ENCODE assay signal across 21 mouse cellular contexts in the genomic region with DNA sequence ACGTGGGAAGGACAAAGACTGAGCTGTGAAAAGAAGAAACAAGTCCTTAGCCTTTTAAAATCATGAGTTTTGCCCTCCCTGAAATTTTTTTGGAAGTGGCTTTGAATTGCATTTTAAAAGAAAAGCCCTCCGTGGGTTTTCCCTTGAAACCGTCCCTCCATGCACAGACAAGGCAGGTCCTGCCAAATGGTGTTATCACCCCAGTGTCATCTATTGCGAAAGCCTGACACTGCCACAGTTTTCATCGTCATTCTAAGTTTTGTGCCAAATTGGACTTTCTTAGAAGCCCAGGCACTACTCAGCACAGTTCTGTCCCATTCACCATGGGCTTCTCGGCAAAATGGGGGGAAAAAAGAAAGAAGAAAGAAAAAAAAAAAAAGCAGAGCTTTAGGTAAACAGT. TPM values are rescaled to one million over a fixed set of nuclear protein-coding genes. Genes with fewer than 3 reads are reported as not detected.
DNase-seq lines count a peak whose midpoint lies in the region; ATAC-seq and TF ChIP-seq lines count a peak whose summit lies in the region.
"Had no signal": no experiment of that assay in that cellular context is flagged by ENCODE, and none has a peak within 500 bp of the region (broad histone marks: within the 10 kb centered on the region; RNA-seq: fewer than 3 reads in every experiment).

No protein-coding gene starts in this region.

- no peak for ATAC-seq in heart, postnatal 0 days (ENCODE audit: insufficient read depth, low read depth)
- ATAC-seq in heart, embryonic 11.5 days (replicated peaks; ENCODE audit: insufficient number of reproducible peaks, low FRiP score, low TSS enrichment) = no peak
- peak; percentile 49; the same call in 1 of the 2 replicates for ATAC-seq in lung, embryonic 15.5 days (ENCODE audit: borderline replicate concordance, extremely low read depth, low FRiP score, low TSS enrichment)
- no peak for ATAC-seq in stomach, embryonic 16.5 days (ENCODE audit: insufficient read depth, low FRiP score)
- ATAC-seq: hindbrain, embryonic 16.5 days; midbrain, embryonic 13.5 days had no signal

- no peak for DNase-seq in heart, postnatal 0 days (ENCODE audit: low spot score)
- DNase-seq in lung, postnatal 4 days = no peak
- peak; percentile 47 for DNase-seq in adipocyte (ENCODE audit: low spot score)
- no peak for DNase-seq in MN1 (ENCODE audit: low spot score)
- DNase-seq: cerebellum, adult 11-12 months; cerebellum, postnatal 36 days; gastrocnemius, postnatal 10 days; heart, postnatal 10 days; kidney, adult 18-20 months; lung, postnatal 36 days; right cerebral cortex, adult 18-20 months; spleen, adult 18-20 months; thymus, adult 2 months had no signal

- H3K4me3 ChIP-seq in heart, postnatal 0 days (ENCODE audit: low read depth, low read length) = peak overlapping the region; percentile 16; the same call in 1 of the 2 replicates
- H3K4me3 ChIP-seq in heart, embryonic 11.5 days (ENCODE audit: low read depth, low read length) = no peak overlapping the region
- H3K4me3 ChIP-seq in lung, embryonic 15.5 days = peak overlapping the region; percentile 19
- peak overlapping the region; percentile 5; the same call in 1 of the 2 replicates for H3K4me3 ChIP-seq in stomach, embryonic 16.5 days (replicated peaks; ENCODE audit: low read length)
- H3K4me3 ChIP-seq: embryonic facial prominence, embryonic 12.5 days; limb, embryonic 10.5 days; midbrain, embryonic 13.5 days had no signal

- no peak overlapping the region for H3K27ac ChIP-seq in heart, postnatal 0 days (ENCODE audit: low read depth)
- no peak overlapping the region for H3K27ac ChIP-seq in heart, embryonic 11.5 days (ENCODE audit: low read depth, low read length)
- H3K27ac ChIP-seq in lung, embryonic 15.5 days = no peak overlapping the region
- H3K27ac ChIP-seq in stomach, embryonic 16.5 days (ENCODE audit: low read length) = no peak overlapping the region
- H3K27ac ChIP-seq: embryonic facial prominence, embryonic 12.5 days; limb, embryonic 10.5 days; midbrain, embryonic 13.5 days had no signal

- no peak for TF ChIP-seq EP300 in heart, postnatal 0 days (IDR thresholded peaks at IDR 0.05; ENCODE audit: low read depth)

- no peaks in the 10 kb centered on the region for H3K9me3 ChIP-seq in heart, postnatal 0 days (replicated peaks; ENCODE audit: control insufficient read depth, low read length)
- H3K9me3 ChIP-seq in heart, embryonic 11.5 days (replicated peaks; ENCODE audit: control insufficient read depth, low read length) = no peaks in the 10 kb centered on the region
- no peaks in the 10 kb centered on the region for H3K9me3 ChIP-seq in lung, embryonic 15.5 days
- H3K9me3 ChIP-seq in stomach, embryonic 16.5 days (replicated peaks; ENCODE audit: control insufficient read depth, low read length) = no peaks in the 10 kb centered on the region
- H3K9me3 ChIP-seq: embryonic facial prominence, embryonic 12.5 days; limb, embryonic 10.5 days; midbrain, embryonic 13.5 days had no signal

- H3K4me1 ChIP-seq in heart, postnatal 0 days (ENCODE audit: control insufficient read depth, insufficient read depth) = no peaks in the 10 kb centered on the region; the same call in 1 of the 2 replicates
- no peaks in the 10 kb centered on the region for H3K4me1 ChIP-seq in heart, embryonic 11.5 days (ENCODE audit: control insufficient read depth, insufficient read depth, low read length)
- peaks cover 6% of the 10 kb centered on the region for H3K4me1 ChIP-seq in lung, embryonic 15.5 days
- H3K4me1 ChIP-seq in stomach, embryonic 16.5 days (ENCODE audit: control insufficient read depth, insufficient read depth, low read length) = no peaks in the 10 kb centered on the region
- H3K4me1 ChIP-seq: embryonic facial prominence, embryonic 12.5 days; limb, embryonic 10.5 days; midbrain, embryonic 13.5 days had no signal

- 0 out of 2 replicates have a peak overlapping the region, but pooled peaks have one; percentile 13 for H3K4me2 ChIP-seq in heart, postnatal 0 days (ENCODE audit: low read depth, low read length)
- no peak overlapping the region for H3K4me2 ChIP-seq in heart, embryonic 11.5 days
- H3K4me2 ChIP-seq in lung, embryonic 15.5 days = peak overlapping the region; percentile 42
- peak overlapping the region; percentile 40 for H3K4me2 ChIP-seq in stomach, embryonic 16.5 days (ENCODE audit: low read depth, low read length)
- H3K4me2 ChIP-seq: embryonic facial prominence, embryonic 12.5 days; midbrain, embryonic 13.5 days had no signal

- no peaks in the 10 kb centered on the region for H3K36me3 ChIP-seq in heart, postnatal 0 days (replicated peaks; ENCODE audit: control insufficient read depth, insufficient read depth, low read length)
- H3K36me3 ChIP-seq in heart, embryonic 11.5 days (ENCODE audit: control insufficient read depth, insufficient read depth, low read length) = 0 out of 2 replicates have a peak, but pooled peaks cover 4% of the 10 kb centered on the region
- H3K36me3 ChIP-seq in lung, embryonic 15.5 days = no peaks in the 10 kb centered on the region
- H3K36me3 ChIP-seq in stomach, embryonic 16.5 days (ENCODE audit: control insufficient read depth, insufficient read depth, low read length) = no peaks in the 10 kb centered on the region

- no peak overlapping the region for H3K9ac ChIP-seq in heart, postnatal 0 days (replicated peaks; ENCODE audit: low read depth, low read length)
- no peak overlapping the region for H3K9ac ChIP-seq in heart, embryonic 11.5 days (ENCODE audit: low read depth, low read length)
- no peak overlapping the region for H3K9ac ChIP-seq in lung, embryonic 15.5 days
- no peak overlapping the region for H3K9ac ChIP-seq in stomach, embryonic 16.5 days (ENCODE audit: low read length)
- H3K9ac ChIP-seq: embryonic facial prominence, embryonic 12.5 days; midbrain, embryonic 13.5 days had no signal

- no peak for TF ChIP-seq CTCF in heart, postnatal 0 days (IDR thresholded peaks at IDR 0.05; ENCODE audit: low read depth)

- no peaks in the 10 kb centered on the region for H3K27me3 ChIP-seq in heart, postnatal 0 days (ENCODE audit: control insufficient read depth, insufficient read depth, low read length)
- no peaks in the 10 kb centered on the region for H3K27me3 ChIP-seq in heart, embryonic 11.5 days (ENCODE audit: control insufficient read depth, insufficient read depth, low read length)
- H3K27me3 ChIP-seq in lung, embryonic 15.5 days = no peaks in the 10 kb centered on the region
- no peaks in the 10 kb centered on the region for H3K27me3 ChIP-seq in stomach, embryonic 16.5 days (ENCODE audit: control insufficient read depth, insufficient read depth, low read length)
- H3K27me3 ChIP-seq: embryonic facial prominence, embryonic 12.5 days; midbrain, embryonic 13.5 days had no signal

- WGBS in heart, postnatal 0 days = 64% methylated on average over 6 of the region's 6 CpGs
- WGBS in heart, embryonic 11.5 days (ENCODE audit: insufficient replicate concordance) = 72% methylated on average over 6 of the region's 6 CpGs
- WGBS in lung, embryonic 15.5 days = 31% methylated on average over 6 of the region's 6 CpGs
- WGBS in stomach, embryonic 16.5 days = 44% methylated on average over 6 of the region's 6 CpGs

RNA-seq across cellular contexts. Expression of a gene that starts 11.9 kb away (rescaled TPM):
- 1.9 and 2.2 TPM in 2 replicates for total RNA-seq in heart, postnatal 0 days (2014; rRNA removed; ENCODE audit: low replicate concordance)
- polyA plus RNA-seq in heart, postnatal 0 days (2015; fragmentation: Nextera tagmentation; extraction: Ambion mirVana) = 1.5 and 1.6 TPM in 2 replicates
- polyA plus RNA-seq in heart, embryonic 11.5 days (2014; fragmentation: Nextera tagmentation; extraction: Ambion mirVana) = 2.0 and 2.9 TPM in 2 replicates
- 3.6 and 4.1 TPM in 2 replicates for polyA plus RNA-seq in lung, embryonic 15.5 days (2015; fragmentation: Nextera tagmentation; extraction: Ambion mirVana)
- polyA plus RNA-seq in stomach, embryonic 16.5 days (2015; fragmentation: Nextera tagmentation; extraction: Ambion mirVana) = 2.5 and 2.8 TPM in 2 replicates

RNA-seq across cellular contexts. Expression of a gene that starts 45.0 kb away (rescaled TPM):
- total RNA-seq in heart, postnatal 0 days (2014; rRNA removed; ENCODE audit: low replicate concordance) = not detected in 2 replicates
- 0.47 and 0.51 TPM in 2 replicates for polyA plus RNA-seq in heart, postnatal 0 days (2015; fragmentation: Nextera tagmentation; extraction: Ambion mirVana)
- 0.50 and 1.2 TPM in 2 replicates for polyA plus RNA-seq in heart, embryonic 11.5 days (2014; fragmentation: Nextera tagmentation; extraction: Ambion mirVana)
- polyA plus RNA-seq in lung, embryonic 15.5 days (2015; fragmentation: Nextera tagmentation; extraction: Ambion mirVana) = 1.2 and 1.6 TPM in 2 replicates
- 0.77 and 0.81 TPM in 2 replicates for polyA plus RNA-seq in stomach, embryonic 16.5 days (2015; fragmentation: Nextera tagmentation; extraction: Ambion mirVana)

RNA-seq across cellular contexts. Expression of a gene that starts 45.1 kb away (rescaled TPM):
- not detected in 2 replicates for total RNA-seq in heart, postnatal 0 days (2014; rRNA removed; ENCODE audit: low replicate concordance)
- not detected in 2 replicates for polyA plus RNA-seq in heart, postnatal 0 days (2015; fragmentation: Nextera tagmentation; extraction: Ambion mirVana)
- not detected in 2 replicates for polyA plus RNA-seq in heart, embryonic 11.5 days (2014; fragmentation: Nextera tagmentation; extraction: Ambion mirVana)
- not detected in 2 replicates for polyA plus RNA-seq in lung, embryonic 15.5 days (2015; fragmentation: Nextera tagmentation; extraction: Ambion mirVana)
- not detected in 2 replicates for polyA plus RNA-seq in stomach, embryonic 16.5 days (2015; fragmentation: Nextera tagmentation; extraction: Ambion mirVana)
- total RNA-seq: gastrocnemius, postnatal 10 days; heart, postnatal 10 days had no signal
- polyA plus RNA-seq: brain, embryonic 14.5 days; embryonic facial prominence, embryonic 12.5 days; hindbrain, embryonic 16.5 days; limb, embryonic 10.5 days; midbrain, embryonic 13.5 days; thymus, adult 2 months had no signal
